Mouse (Mus musculus): ENCODE data around the gene Dusp10. TPM values are rescaled to one million over a fixed set of nuclear protein-coding genes. Genes with fewer than 3 reads are reported as not detected.

Dusp10 gene
- total and polyA plus RNA-seq, 3 experiments: 5.0 to 14.1 (median 7.9) TPM

GRCm38 (mm10) chr1:184066460-184067287 lies 53.6 kb downstream of the Dusp10 start:
- no peaks in the 10 kb centered on the region; the same call in 1 of the 2 replicates for H3K4me1 ChIP-seq (ENCODE audit: control insufficient read depth, insufficient read depth, low read length)
- 78% methylated on average over 11 of the region's 11 CpGs for WGBS
- no peaks in the 10 kb centered on the region for H3K27me3 ChIP-seq (ENCODE audit: control insufficient read depth, insufficient read depth, low read length)
- no peak overlapping the region for H3K9ac ChIP-seq (ENCODE audit: low read depth, low read length)
- no peak overlapping the region for H3K27ac ChIP-seq
- H3K79me2 ChIP-seq (replicated peaks; ENCODE audit: control insufficient read depth, insufficient read depth, low read length): no peaks in the 10 kb centered on the region
- TF ChIP-seq POLR2A (IDR thresholded peaks at IDR 0.05; ENCODE audit: insufficient read depth, low read depth, low read length): no peak
- no peak for TF ChIP-seq EP300 (IDR thresholded peaks at IDR 0.05; ENCODE audit: insufficient read depth, low read depth, low read length)
- TF ChIP-seq CTCF (IDR thresholded peaks at IDR 0.05): no peak
- peaks cover 8% of the 10 kb centered on the region for H3K36me3 ChIP-seq (ENCODE audit: control insufficient read depth, insufficient read depth, low read length)
- peak in 1 of 2 experiments; percentile 13 for DNase-seq
- H3K4me3 ChIP-seq: no peak overlapping the region
- intact Hi-C loops (cut with DNase I): no loop called here

DNA sequence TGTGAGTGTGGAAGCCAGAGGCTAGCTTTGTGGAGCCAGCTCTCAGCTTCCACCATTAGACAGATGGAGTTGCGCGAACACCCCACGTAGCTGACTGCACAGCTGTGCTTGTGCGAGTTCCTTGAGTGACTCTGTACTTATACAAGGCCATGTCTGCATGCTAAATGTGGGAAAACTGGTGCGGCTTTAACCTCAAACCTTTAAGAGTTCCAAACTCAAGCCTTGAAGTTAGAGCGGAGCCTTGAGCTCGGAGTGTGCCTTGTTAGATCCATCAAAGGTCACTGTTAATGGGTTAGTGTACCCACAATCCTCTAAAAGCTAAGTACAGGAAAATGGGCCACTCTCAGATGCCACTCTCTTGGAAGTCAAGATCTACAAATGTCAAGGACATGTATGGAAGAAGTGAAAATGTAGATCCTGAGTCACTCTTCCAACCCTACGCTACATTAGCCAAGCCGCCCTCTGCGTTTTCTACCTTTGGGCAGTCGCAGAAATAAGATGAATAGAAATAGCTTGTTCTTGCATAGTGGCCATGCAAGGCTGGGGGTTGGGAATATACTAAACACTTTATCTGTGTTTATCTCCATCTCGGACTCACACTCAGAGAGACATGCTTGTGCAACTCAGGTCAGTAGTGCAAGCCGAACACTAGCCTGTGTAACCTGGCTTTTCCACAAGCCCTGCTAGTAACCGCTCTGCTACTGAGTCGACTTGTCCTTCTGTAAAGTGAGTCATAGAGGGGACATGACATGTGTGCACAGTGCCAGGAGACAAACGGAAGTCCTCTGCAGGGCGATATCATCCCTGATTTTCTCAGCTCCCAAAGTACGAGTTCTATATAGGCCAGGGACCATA lies 54.8 kb downstream of the Dusp10 start:
- WGBS: 88% methylated on average over 18 of the region's 18 CpGs
- peak in 1 of 2 experiments; percentile 17 for DNase-seq
- Histone ChIP-seq H3K4me1 (ENCODE audit: control insufficient read depth, insufficient read depth, low read length) (no peaks in the 10 kb centered on the region; the same call in 1 of the 2 replicates), H3K9ac (ENCODE audit: low read depth, low read length) (no peak overlapping the region), H3K4me3 (no peak overlapping the region), H3K79me2 (replicated peaks; ENCODE audit: control insufficient read depth, insufficient read depth, low read length) (no peaks in the 10 kb centered on the region), H3K27ac (no peak overlapping the region; the same call in 1 of the 2 replicates), H3K27me3 (ENCODE audit: control insufficient read depth, insufficient read depth, low read length) (no peaks in the 10 kb centered on the region), H3K36me3 (ENCODE audit: control insufficient read depth, insufficient read depth, low read length) (peaks cover 8% of the 10 kb centered on the region)
- TF ChIP-seq POLR2A (IDR thresholded peaks at IDR 0.05; ENCODE audit: insufficient read depth, low read depth, low read length) (no peak), CTCF (IDR thresholded peaks at IDR 0.05) (no peak), EP300 (IDR thresholded peaks at IDR 0.05; ENCODE audit: insufficient read depth, low read depth, low read length) (no peak)
- intact Hi-C loops (cut with DNase I): no loop called here

GRCm38 (mm10) chr1:184068971-184069370 lies 55.9 kb downstream of the Dusp10 start:
- Histone ChIP-seq H3K36me3 (ENCODE audit: control insufficient read depth, insufficient read depth, low read length) (peaks cover 8% of the 10 kb centered on the region), H3K27me3 (ENCODE audit: control insufficient read depth, insufficient read depth, low read length) (no peaks in the 10 kb centered on the region), H3K79me2 (replicated peaks; ENCODE audit: control insufficient read depth, insufficient read depth, low read length) (no peaks in the 10 kb centered on the region), H3K4me1 (ENCODE audit: control insufficient read depth, insufficient read depth, low read length) (no peaks in the 10 kb centered on the region; the same call in 1 of the 2 replicates), H3K9ac (ENCODE audit: low read depth, low read length) (no peak overlapping the region), H3K27ac (peak overlapping the region; percentile 5; the same call in 1 of the 2 replicates), H3K4me3 (no peak overlapping the region)
- DNase-seq: peak in 1 of 2 experiments; percentile 12
- intact Hi-C loops (cut with DNase I): no loop called here
- 94% methylated on average over 12 of the region's 12 CpGs for WGBS
- TF ChIP-seq EP300 (IDR thresholded peaks at IDR 0.05; ENCODE audit: insufficient read depth, low read depth, low read length): no peak
- no peak for TF ChIP-seq CTCF (IDR thresholded peaks at IDR 0.05)
- no peak for TF ChIP-seq POLR2A (IDR thresholded peaks at IDR 0.05; ENCODE audit: insufficient read depth, low read depth, low read length)

DNA sequence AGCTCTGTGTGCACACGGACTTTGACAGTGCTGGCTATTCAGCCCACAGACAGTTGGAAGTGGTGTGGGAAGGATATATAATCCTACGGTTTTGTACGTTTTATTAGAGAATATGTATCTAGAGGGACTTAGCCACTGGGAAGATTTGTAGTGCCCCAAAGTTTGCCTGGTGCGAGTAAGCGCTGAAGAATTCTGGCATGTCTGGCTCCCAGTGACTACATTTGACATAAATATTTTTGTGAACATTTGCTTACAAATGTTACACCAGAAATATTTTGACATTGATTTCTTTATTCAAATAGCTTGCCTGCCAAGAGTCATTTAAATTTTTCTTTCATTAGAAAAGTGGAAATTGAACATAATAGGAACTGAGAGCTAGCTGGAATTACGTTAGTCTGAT lies 63.0 kb downstream of the Dusp10 start:
- H3K9ac ChIP-seq (ENCODE audit: low read depth, low read length): no peak overlapping the region
- intact Hi-C loops (cut with DNase I): no loop called here
- WGBS: 83% methylated on average over 6 of the region's 6 CpGs
- DNase-seq: peak in 1 of 2 experiments; percentile 8
- no peaks in the 10 kb centered on the region for H3K79me2 ChIP-seq (replicated peaks; ENCODE audit: control insufficient read depth, insufficient read depth, low read length)
- peaks cover 2% of the 10 kb centered on the region; the same call in 1 of the 2 replicates for H3K36me3 ChIP-seq (ENCODE audit: control insufficient read depth, insufficient read depth, low read length)
- no peak for TF ChIP-seq POLR2A (IDR thresholded peaks at IDR 0.05; ENCODE audit: insufficient read depth, low read depth, low read length)
- no peak for TF ChIP-seq CTCF (IDR thresholded peaks at IDR 0.05)
- TF ChIP-seq EP300 (IDR thresholded peaks at IDR 0.05; ENCODE audit: insufficient read depth, low read depth, low read length): no peak
- H3K27ac ChIP-seq: no peak overlapping the region
- peaks cover 1% of the 10 kb centered on the region for H3K4me1 ChIP-seq (ENCODE audit: control insufficient read depth, insufficient read depth, low read length)
- H3K4me3 ChIP-seq: no peak overlapping the region
- no peaks in the 10 kb centered on the region for H3K27me3 ChIP-seq (ENCODE audit: control insufficient read depth, insufficient read depth, low read length)

DNA sequence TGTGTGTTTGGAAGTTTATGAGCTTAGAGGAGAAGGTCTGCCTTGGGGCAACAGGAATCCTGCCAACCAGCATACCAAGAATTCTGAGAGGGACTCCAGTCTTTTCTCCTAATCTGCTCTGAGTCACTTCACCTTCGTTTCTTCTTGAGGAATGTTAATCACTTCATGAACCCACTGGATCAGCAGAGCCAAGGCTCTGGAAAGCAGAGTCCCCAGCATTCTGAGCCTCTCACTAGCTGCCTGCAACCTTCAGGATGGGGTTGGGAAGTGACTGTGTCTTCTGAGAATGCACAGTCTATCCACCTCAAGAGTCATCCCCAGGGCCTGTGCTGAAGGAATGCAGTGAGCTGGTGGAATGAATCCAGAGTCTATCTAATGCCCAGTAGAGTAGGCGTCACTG lies 63.7 kb downstream of the Dusp10 start:
- intact Hi-C loops (cut with DNase I): no loop called here

More for the DNA sequence above, 63.7 kb downstream of the Dusp10 start:
- Histone ChIP-seq H3K27me3 (ENCODE audit: control insufficient read depth, insufficient read depth, low read length) (no peaks in the 10 kb centered on the region), H3K9ac (ENCODE audit: low read depth, low read length) (no peak overlapping the region), H3K36me3 (ENCODE audit: control insufficient read depth, insufficient read depth, low read length) (no peaks in the 10 kb centered on the region; the same call in 1 of the 2 replicates), H3K4me1 (ENCODE audit: control insufficient read depth, insufficient read depth, low read length) (peaks cover 1% of the 10 kb centered on the region), H3K27ac (no peak overlapping the region), H3K79me2 (replicated peaks; ENCODE audit: control insufficient read depth, insufficient read depth, low read length) (no peaks in the 10 kb centered on the region), H3K4me3 (no peak overlapping the region)
- 36% methylated on average over 2 of the region's 2 CpGs for WGBS
- no peak for TF ChIP-seq CTCF (IDR thresholded peaks at IDR 0.05)
- TF ChIP-seq POLR2A (IDR thresholded peaks at IDR 0.05; ENCODE audit: insufficient read depth, low read depth, low read length): no peak
- TF ChIP-seq EP300 (IDR thresholded peaks at IDR 0.05; ENCODE audit: insufficient read depth, low read depth, low read length): no peak
- DNase-seq: peak in 1 of 2 experiments; percentile 17
